Mouse (Mus musculus): Measurements from ENCODE around the gene Atp6v1d. TPM values are rescaled to one million over a fixed set of nuclear protein-coding genes. Genes with fewer than 3 reads are reported as not detected.

Gene Atp6v1d
- polyA plus RNA-seq, 1 experiment from 2014 or later: 141 TPM

DNA sequence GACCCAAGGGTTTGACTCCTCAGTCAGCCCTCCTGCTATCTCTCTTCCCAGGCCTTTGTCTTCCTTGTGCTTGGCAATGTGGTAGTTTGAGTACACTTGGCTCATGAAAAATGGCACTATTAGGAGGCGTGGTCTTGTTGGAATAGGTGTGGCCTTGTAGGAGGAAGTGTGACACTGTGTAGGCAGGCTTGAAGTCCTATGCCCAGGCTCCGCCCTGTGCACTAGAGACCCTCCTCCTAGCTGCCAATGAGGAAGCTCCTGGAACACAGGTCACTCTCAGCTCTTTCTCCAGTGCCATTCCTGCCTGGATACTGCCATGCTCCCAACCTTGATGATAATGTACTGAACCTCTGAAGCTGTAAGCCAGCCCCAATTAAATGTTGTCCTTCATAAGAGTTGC, 29.7 kb upstream of the Atp6v1d start:
- WGBS: 95% methylated on average over 2 of the region's 2 CpGs

DNA sequence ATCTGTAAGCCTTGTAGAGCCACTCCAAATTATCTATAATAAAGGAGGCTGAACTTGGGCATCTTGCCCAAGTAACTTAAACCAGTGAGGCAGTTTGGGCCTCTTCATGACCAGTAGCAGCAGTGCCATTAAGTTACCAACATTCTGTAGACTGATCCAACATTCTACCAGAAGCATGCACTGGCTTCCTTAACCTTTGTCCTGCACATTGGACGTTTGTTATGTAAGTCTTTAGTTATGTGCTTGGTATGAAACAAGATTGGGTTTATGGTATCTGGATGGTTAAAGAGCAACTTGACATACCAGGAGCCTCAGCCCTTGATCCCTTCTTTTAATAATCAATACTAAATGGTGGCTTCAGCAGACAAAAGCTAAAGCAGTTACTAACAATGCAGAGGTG, 28.6 kb upstream of the Atp6v1d start:
- WGBS: 93% methylated on average over 1 of the region's 1 CpGs
- H3K4me2 ChIP-seq (ENCODE audit: low read length): no peak overlapping the region
- ATAC-seq (ENCODE audit: low FRiP score, low TSS enrichment): no peak

More for the DNA sequence above, 29.7 kb upstream of the Atp6v1d start:
- no peak overlapping the region for H3K27ac ChIP-seq (replicated peaks; ENCODE audit: low read depth, low read length)
- H3K9ac ChIP-seq (replicated peaks; ENCODE audit: low read length): no peak overlapping the region
- no peaks in the 10 kb centered on the region for H3K4me1 ChIP-seq (ENCODE audit: control insufficient read depth, insufficient read depth, low read length)
- H3K4me2 ChIP-seq (ENCODE audit: low read length): no peak overlapping the region
- H3K27me3 ChIP-seq (ENCODE audit: control insufficient read depth, insufficient read depth, low read length): no peaks in the 10 kb centered on the region
- ATAC-seq (ENCODE audit: low FRiP score, low TSS enrichment) (no peak), DNase-seq (no peak)
- H3K4me3 ChIP-seq (replicated peaks; ENCODE audit: low read depth, low read length): no peak overlapping the region
- peaks cover 14% of the 10 kb centered on the region for H3K36me3 ChIP-seq (ENCODE audit: control insufficient read depth, insufficient read depth, low read length)
- no peaks in the 10 kb centered on the region for H3K9me3 ChIP-seq (ENCODE audit: control insufficient read depth, low read length)

DNA sequence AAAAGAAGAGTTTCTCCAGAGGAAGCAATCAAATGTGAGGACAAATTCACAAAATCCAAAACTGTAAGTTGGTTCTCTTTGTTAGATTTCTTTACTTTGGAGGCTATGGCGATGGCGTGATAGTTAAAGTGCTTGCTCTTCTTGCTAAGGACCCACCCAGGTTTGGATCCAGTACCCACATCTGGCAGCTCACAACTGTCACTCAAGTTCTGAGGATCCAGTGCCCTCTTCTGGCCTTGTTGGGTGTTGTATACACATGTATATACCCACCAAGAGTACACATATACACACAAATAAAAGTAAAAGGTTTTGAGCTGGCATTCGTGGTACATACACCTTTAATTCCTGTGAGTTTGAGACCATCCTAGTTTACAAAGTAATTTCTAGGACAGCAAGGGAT, 13.1 kb upstream of the Atp6v1d start:
- Histone ChIP-seq H3K4me3 (replicated peaks; ENCODE audit: low read depth, low read length) (no peak overlapping the region), H3K27ac (replicated peaks; ENCODE audit: low read depth, low read length) (no peak overlapping the region), H3K9ac (replicated peaks; ENCODE audit: low read length) (no peak overlapping the region), H3K27me3 (ENCODE audit: control insufficient read depth, insufficient read depth, low read length) (no peaks in the 10 kb centered on the region), H3K36me3 (ENCODE audit: control insufficient read depth, insufficient read depth, low read length) (peaks cover 60% of the 10 kb centered on the region), H3K4me1 (ENCODE audit: control insufficient read depth, insufficient read depth, low read length) (no peaks in the 10 kb centered on the region), H3K4me2 (ENCODE audit: low read length) (no peak overlapping the region), H3K9me3 (ENCODE audit: control insufficient read depth, low read length) (no peaks in the 10 kb centered on the region)
- ATAC-seq (ENCODE audit: low FRiP score, low TSS enrichment) (no peak), DNase-seq (no peak)
- WGBS: 97% methylated on average over 3 of the region's 3 CpGs

More for the DNA sequence above, 28.6 kb upstream of the Atp6v1d start:
- H3K9ac ChIP-seq (replicated peaks; ENCODE audit: low read length): no peak overlapping the region
- no peak overlapping the region for H3K27ac ChIP-seq (replicated peaks; ENCODE audit: low read depth, low read length)
- no peak overlapping the region for H3K4me3 ChIP-seq (replicated peaks; ENCODE audit: low read depth, low read length)
- no peak for DNase-seq
- H3K9me3 ChIP-seq (ENCODE audit: control insufficient read depth, low read length): no peaks in the 10 kb centered on the region
- H3K27me3 ChIP-seq (ENCODE audit: control insufficient read depth, insufficient read depth, low read length): no peaks in the 10 kb centered on the region
- H3K4me1 ChIP-seq (ENCODE audit: control insufficient read depth, insufficient read depth, low read length): no peaks in the 10 kb centered on the region
- peaks cover 25% of the 10 kb centered on the region for H3K36me3 ChIP-seq (ENCODE audit: control insufficient read depth, insufficient read depth, low read length)

DNA sequence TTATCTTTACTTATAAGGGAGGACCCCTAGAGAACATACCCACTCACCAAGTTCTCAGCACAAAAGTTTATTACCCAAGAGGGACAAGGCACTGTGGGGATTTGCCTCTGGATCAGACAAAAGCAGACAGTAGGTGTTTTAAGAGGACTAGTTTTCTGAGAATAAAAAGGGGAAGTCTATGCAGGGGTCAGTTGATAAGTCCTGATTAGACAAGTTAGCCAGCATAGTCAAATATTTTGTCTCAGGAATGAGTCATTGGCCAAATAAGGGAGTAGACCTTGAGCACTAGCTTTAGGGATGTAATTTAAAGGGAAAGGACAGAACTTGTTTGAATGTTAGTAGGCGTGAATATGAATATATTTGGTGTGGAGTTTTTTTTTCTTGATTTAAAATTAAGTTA, 6.7 kb upstream of the Atp6v1d start:
- Histone ChIP-seq H3K4me3 (replicated peaks; ENCODE audit: low read depth, low read length) (no peak overlapping the region), H3K9ac (replicated peaks; ENCODE audit: low read length) (no peak overlapping the region), H3K4me2 (ENCODE audit: low read length) (no peak overlapping the region), H3K9me3 (ENCODE audit: control insufficient read depth, low read length) (no peaks in the 10 kb centered on the region), H3K27ac (replicated peaks; ENCODE audit: low read depth, low read length) (no peak overlapping the region), H3K27me3 (ENCODE audit: control insufficient read depth, insufficient read depth, low read length) (no peaks in the 10 kb centered on the region), H3K4me1 (ENCODE audit: control insufficient read depth, insufficient read depth, low read length) (peaks cover 3% of the 10 kb centered on the region), H3K36me3 (ENCODE audit: control insufficient read depth, insufficient read depth, low read length) (peaks cover 32% of the 10 kb centered on the region)
- ATAC-seq (ENCODE audit: low FRiP score, low TSS enrichment) (no peak), DNase-seq (no peak)
- WGBS: 88% methylated on average over 1 of the region's 1 CpGs

DNA sequence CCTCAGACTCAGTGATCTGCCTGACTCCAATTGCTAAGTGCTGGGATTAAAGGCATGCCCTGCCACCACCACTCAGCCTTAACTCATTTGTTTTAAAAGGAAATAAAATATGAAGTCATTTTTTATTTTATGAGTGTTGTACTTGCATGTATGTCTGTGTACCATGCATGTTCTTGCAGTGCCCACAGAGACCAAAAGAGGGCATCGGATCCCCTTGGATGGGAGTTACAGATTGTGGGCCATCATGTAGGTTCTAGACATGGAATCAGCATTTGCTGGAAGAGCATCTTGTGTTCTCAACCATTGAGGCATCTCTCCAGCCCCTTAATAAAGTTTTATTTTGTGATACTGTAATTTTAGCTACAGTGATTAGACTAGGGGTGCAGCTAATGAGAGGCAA, 4.0 kb upstream of the Atp6v1d start:
- H3K27ac ChIP-seq (replicated peaks; ENCODE audit: low read depth, low read length): no peak overlapping the region
- H3K27me3 ChIP-seq (ENCODE audit: control insufficient read depth, insufficient read depth, low read length): no peaks in the 10 kb centered on the region
- H3K4me1 ChIP-seq (ENCODE audit: control insufficient read depth, insufficient read depth, low read length): peaks cover 12% of the 10 kb centered on the region
- H3K4me3 ChIP-seq (replicated peaks; ENCODE audit: low read depth, low read length): no peak overlapping the region
- ATAC-seq (ENCODE audit: low FRiP score, low TSS enrichment): no peak
- H3K9ac ChIP-seq (replicated peaks; ENCODE audit: low read length): no peak overlapping the region
- H3K4me2 ChIP-seq (ENCODE audit: low read length): no peak overlapping the region
- peaks cover 24% of the 10 kb centered on the region for H3K36me3 ChIP-seq (ENCODE audit: control insufficient read depth, insufficient read depth, low read length)
- 100% methylated on average over 1 of the region's 1 CpGs for WGBS
- H3K9me3 ChIP-seq (ENCODE audit: control insufficient read depth, low read length): no peaks in the 10 kb centered on the region
- DNase-seq: no peak

DNA sequence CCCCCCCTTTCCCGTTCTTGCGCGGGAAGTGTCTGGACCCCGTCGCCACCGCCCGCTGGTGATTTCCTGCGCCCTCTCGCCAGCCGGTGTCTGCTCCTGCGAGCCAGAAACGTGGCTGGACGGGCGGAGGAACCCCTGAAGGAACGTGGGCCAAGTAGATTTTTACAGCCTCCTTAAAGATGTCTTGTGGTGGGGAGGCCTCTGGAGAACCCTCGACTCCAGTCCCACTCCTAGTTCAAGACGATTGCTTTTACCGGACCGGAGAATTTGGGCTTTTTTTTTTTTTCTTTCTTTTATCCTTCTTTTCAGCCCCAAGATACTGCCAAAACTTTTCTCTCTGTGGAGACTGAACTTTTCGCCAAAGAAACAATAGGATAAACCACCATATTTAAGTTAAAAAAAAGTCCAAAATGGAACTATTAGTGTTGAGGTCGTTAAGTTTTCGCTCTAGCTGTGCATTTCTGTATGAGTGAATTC, 854 bp upstream of the Atp6v1d start:
- no peaks in the 10 kb centered on the region for H3K27me3 ChIP-seq (ENCODE audit: control insufficient read depth, insufficient read depth, low read length)
- DNase-seq (no peak), ATAC-seq (ENCODE audit: low FRiP score, low TSS enrichment) (no peak)
- peak overlapping the region; percentile 79 for H3K27ac ChIP-seq (replicated peaks; ENCODE audit: low read depth, low read length)
- WGBS: 0% methylated on average over 22 of the region's 22 CpGs
- H3K4me2 ChIP-seq (ENCODE audit: low read length): peak overlapping the region; percentile 90
- peaks cover 24% of the 10 kb centered on the region for H3K4me1 ChIP-seq (ENCODE audit: control insufficient read depth, insufficient read depth, low read length)
- peak overlapping the region; percentile 88 for H3K4me3 ChIP-seq (replicated peaks; ENCODE audit: low read depth, low read length)
- H3K9me3 ChIP-seq (ENCODE audit: control insufficient read depth, low read length): no peaks in the 10 kb centered on the region
- peaks cover 5% of the 10 kb centered on the region for H3K36me3 ChIP-seq (ENCODE audit: control insufficient read depth, insufficient read depth, low read length)
- peak overlapping the region; percentile 73 for H3K9ac ChIP-seq (replicated peaks; ENCODE audit: low read length)

DNA sequence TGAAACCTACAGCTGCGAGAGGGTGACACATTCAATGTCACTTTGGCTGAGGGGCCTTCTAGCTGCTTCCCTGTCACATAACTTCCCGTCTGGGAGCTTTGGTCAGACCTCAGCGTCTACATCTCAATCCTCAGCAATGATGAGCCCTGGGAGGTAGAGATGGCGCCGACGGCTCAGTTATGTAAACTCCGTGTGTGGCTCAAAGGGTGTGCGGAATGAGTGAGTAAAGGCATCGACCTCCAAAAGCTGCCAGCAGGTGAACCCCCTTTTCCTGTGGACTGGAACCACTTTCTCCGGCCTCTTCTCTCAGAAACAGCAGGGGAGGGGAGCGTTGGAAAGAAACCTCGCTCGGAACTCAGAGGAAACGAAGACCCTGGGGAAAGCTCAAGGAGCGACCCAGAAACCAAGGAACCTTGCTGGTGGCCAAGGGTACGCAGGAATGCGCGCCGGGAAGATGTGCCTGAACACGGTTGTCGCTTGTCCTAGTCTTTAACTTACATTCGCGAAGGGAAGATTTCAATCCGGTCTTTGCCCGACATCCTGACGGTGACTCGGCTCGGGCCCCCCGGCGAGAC, 430 bp downstream of the Atp6v1d start:
- no peaks in the 10 kb centered on the region for H3K9me3 ChIP-seq (ENCODE audit: control insufficient read depth, low read length)
- WGBS: under 1% methylated on average over 30 of the region's 30 CpGs
- ATAC-seq (ENCODE audit: low FRiP score, low TSS enrichment) (no peak), DNase-seq (no peak)
- H3K4me2 ChIP-seq (ENCODE audit: low read length): peak overlapping the region; percentile 90
- peak overlapping the region; percentile 69 for H3K9ac ChIP-seq (replicated peaks; ENCODE audit: low read length)
- peaks cover 6% of the 10 kb centered on the region for H3K36me3 ChIP-seq (ENCODE audit: control insufficient read depth, insufficient read depth, low read length)
- peak overlapping the region; percentile 88 for H3K4me3 ChIP-seq (replicated peaks; ENCODE audit: low read depth, low read length)
- peak overlapping the region; percentile 72 for H3K27ac ChIP-seq (replicated peaks; ENCODE audit: low read depth, low read length)
- no peaks in the 10 kb centered on the region for H3K27me3 ChIP-seq (ENCODE audit: control insufficient read depth, insufficient read depth, low read length)
- H3K4me1 ChIP-seq (ENCODE audit: control insufficient read depth, insufficient read depth, low read length): peaks cover 24% of the 10 kb centered on the region

DNA sequence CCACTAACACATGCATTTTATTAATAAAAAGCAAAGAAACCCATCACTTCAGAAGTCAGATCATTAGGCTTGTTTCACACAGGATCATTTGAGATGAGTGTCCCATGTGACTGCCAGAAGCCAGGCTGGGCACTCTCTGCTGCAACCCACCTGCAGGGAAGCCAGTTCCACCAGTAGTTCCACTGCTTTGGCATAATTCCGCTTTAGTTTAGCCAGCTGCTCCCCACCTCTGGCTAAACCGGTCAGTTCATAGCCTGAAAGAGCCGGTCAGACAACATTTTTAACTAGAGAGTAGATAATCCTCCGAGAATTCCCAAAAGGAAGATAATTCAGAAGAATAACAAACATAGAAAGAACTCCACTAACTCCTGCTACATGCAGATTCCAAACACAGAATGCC, 13.2 kb downstream of the Atp6v1d start:
- Histone ChIP-seq H3K4me1 (ENCODE audit: control insufficient read depth, insufficient read depth, low read length) (no peaks in the 10 kb centered on the region), H3K27ac (replicated peaks; ENCODE audit: low read depth, low read length) (no peak overlapping the region), H3K4me2 (ENCODE audit: low read length) (no peak overlapping the region), H3K27me3 (ENCODE audit: control insufficient read depth, insufficient read depth, low read length) (no peaks in the 10 kb centered on the region), H3K4me3 (replicated peaks; ENCODE audit: low read depth, low read length) (no peak overlapping the region), H3K36me3 (ENCODE audit: control insufficient read depth, insufficient read depth, low read length) (peaks cover 53% of the 10 kb centered on the region), H3K9me3 (ENCODE audit: control insufficient read depth, low read length) (no peaks in the 10 kb centered on the region), H3K9ac (replicated peaks; ENCODE audit: low read length) (no peak overlapping the region)
- DNase-seq: no peak
- no peak for ATAC-seq (ENCODE audit: low FRiP score, low TSS enrichment)
- WGBS: 95% methylated on average over 4 of the region's 4 CpGs

DNA sequence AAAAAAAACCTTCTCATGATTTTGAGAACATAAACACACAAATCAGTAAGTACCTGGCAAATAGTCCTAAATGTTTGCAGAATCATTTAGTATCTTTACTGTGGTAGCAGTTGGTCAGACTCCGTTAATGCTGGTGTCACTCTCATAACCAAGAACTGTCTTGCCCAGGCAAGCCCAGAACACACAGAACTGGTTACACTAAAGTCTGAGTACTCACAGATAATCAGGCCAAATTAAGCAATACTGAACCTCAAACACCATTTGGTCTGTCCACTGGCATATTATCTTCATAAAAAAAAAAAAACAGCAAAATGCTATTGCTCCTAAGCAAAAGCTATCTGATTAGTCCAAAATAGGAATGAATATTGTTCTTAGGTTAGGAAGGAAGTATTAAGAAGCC, 19.0 kb downstream of the Atp6v1d start:
- H3K4me3 ChIP-seq (replicated peaks; ENCODE audit: low read depth, low read length): no peak overlapping the region
- WGBS: 88% methylated on average over 1 of the region's 1 CpGs
- H3K9ac ChIP-seq (replicated peaks; ENCODE audit: low read length): no peak overlapping the region
- no peaks in the 10 kb centered on the region for H3K9me3 ChIP-seq (ENCODE audit: control insufficient read depth, low read length)
- ATAC-seq (ENCODE audit: low FRiP score, low TSS enrichment) (no peak), DNase-seq (no peak)
- no peaks in the 10 kb centered on the region for H3K4me1 ChIP-seq (ENCODE audit: control insufficient read depth, insufficient read depth, low read length)
- H3K4me2 ChIP-seq (ENCODE audit: low read length): no peak overlapping the region
- H3K27ac ChIP-seq (replicated peaks; ENCODE audit: low read depth, low read length): no peak overlapping the region
- H3K36me3 ChIP-seq (ENCODE audit: control insufficient read depth, insufficient read depth, low read length): peaks cover 71% of the 10 kb centered on the region
- H3K27me3 ChIP-seq (ENCODE audit: control insufficient read depth, insufficient read depth, low read length): no peaks in the 10 kb centered on the region
